Mouse (Mus musculus): ENCODE results near the gene H3f3b.

- TF ChIP-seq CTCF (IDR thresholded peaks at IDR 0.05) = no peak
- TF ChIP-seq EP300 (IDR thresholded peaks at IDR 0.05) = no peak
Measured at GRCm38 (mm10) chr11:116064187-116064867, 36.6 kb upstream of the H3f3b start.

Data from lung, postnatal 0 days (tissue).